Mouse (Mus musculus) brain, embryonic 14.5 days (tissue): ENCODE results near the gene Gpank1.

Experiments
- CTCF ChIP-seq: fragments of 200-500 bp; IDR thresholded peaks from 2 replicates; pipeline ENCODE4 v1.5.1; 2012; ENCODE audit warnings: inconsistent platforms, mild to moderate bottlenecking, moderate library complexity, borderline replicate concordance; ENCODE audit not compliant: insufficient read depth, insufficient read length; ENCODE audit errors: extremely low read depth
- POLR2A ChIP-seq: fragments of 200-500 bp; IDR thresholded peaks from 2 replicates; pipeline ENCODE4 v1.6.1; 2012; ENCODE audit warnings: mild to moderate bottlenecking, inconsistent platforms, borderline replicate concordance; ENCODE audit not compliant: poor library complexity, insufficient read depth, insufficient read length, severe bottlenecking; ENCODE audit errors: extremely low read depth

- no peak for TF ChIP-seq CTCF
- no peak for TF ChIP-seq POLR2A
These were observed 3.8 kb downstream of the Gpank1 start for GRCm38 (mm10) chr17:35125081-35125480.
